Mouse (Mus musculus) embryonic facial prominence, embryonic 13.5 days (tissue): ENCODE measurements at regions not wholly inside any gene's neighbourhood (a gene's known extent, or its start where the extent isn't known, plus 50 kb on each side); places are given as distances from the start of the nearest gene placed in this dataset.
A peak's percentile ranks its signal among the peaks of the same experiment; 100 is the strongest.

ENCODE experiments used
- ATAC-seq: fragments of 200-750 bp; cut with Nextera tagmentation; 2 replicates; pipeline ENCODE4 v1.8.0; 2017; ENCODE audit warnings: low read depth; ENCODE audit not compliant: insufficient number of reproducible peaks, insufficient read depth, low FRiP score, low TSS enrichment
- H3K27ac ChIP-seq: fragments of 300-500 bp; sonication (generic); 2 replicates; pipeline ENCODE4 v1.5.1; 2015; ENCODE audit warnings: moderate library complexity, mild to moderate bottlenecking, inconsistent platforms
- H3K27me3 ChIP-seq: fragments of 300-500 bp; sonication (generic); 2 replicates; pipeline ENCODE4 v1.6.1; 2015; ENCODE audit warnings: mild to moderate bottlenecking, inconsistent platforms
- H3K36me3 ChIP-seq: fragments of 300-500 bp; sonication (generic); 2 replicates; pipeline ENCODE4 v1.6.1; 2015; ENCODE audit warnings: mild to moderate bottlenecking, inconsistent platforms
- H3K4me1 ChIP-seq: fragments of 300-500 bp; sonication (generic); 2 replicates; pipeline ENCODE4 v1.6.1; 2015; ENCODE audit warnings: inconsistent platforms
- H3K4me2 ChIP-seq: fragments of 300-500 bp; sonication (generic); 2 replicates; pipeline ENCODE4 v1.6.1; 2015; ENCODE audit warnings: moderate library complexity, mild to moderate bottlenecking, inconsistent platforms
- H3K4me3 ChIP-seq: fragments of 300-500 bp; sonication (generic); 2 replicates; pipeline ENCODE4 v1.5.1; 2015; ENCODE audit warnings: mild to moderate bottlenecking, inconsistent platforms
- H3K9ac ChIP-seq: fragments of 300-500 bp; sonication (generic); 2 replicates; pipeline ENCODE4 v1.6.1; 2015; ENCODE audit warnings: mild to moderate bottlenecking, inconsistent platforms
- H3K9me3 ChIP-seq: fragments of 300-500 bp; sonication (generic); 2 replicates; pipeline ENCODE4 v1.6.1; 2016; ENCODE audit warnings: inconsistent platforms
- WGBS: fragments of 180-500 bp; shearing (Covaris S2); methylation state at CpG from one replicate; pipeline ENCODE4 v1.1.7; 2015; ENCODE audit warnings: mixed read lengths; 5-methylcytosine and 5-hydroxymethylcytosine counted together

DNA sequence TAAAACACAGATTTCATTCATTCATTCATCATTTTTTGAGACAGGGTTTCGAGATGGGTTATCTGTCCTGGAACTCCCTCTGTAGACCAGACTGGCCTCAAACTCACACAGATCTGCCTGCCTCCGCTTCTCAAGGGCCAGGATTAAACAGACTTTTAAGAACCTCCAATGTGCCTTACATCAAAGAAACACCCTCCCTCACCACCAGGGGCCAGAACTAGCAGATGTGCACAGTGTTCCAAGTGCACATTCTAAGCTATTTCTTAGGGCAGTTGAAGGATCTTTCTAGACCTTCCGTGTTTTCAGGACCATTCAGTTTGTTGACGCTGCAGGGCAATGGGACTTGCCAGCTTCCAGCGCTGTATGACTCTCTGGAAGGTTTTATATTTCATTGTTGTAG, 88.6 kb upstream of the Ado start:
- ATAC-seq = no peak
- Histone ChIP-seq H3K4me2 (no peak overlapping the region), H3K27ac (no peak overlapping the region), H3K36me3 (no peaks in the 10 kb centered on the region), H3K4me3 (no peak overlapping the region), H3K9me3 (no peaks in the 10 kb centered on the region), H3K27me3 (no peaks in the 10 kb centered on the region), H3K4me1 (peaks cover 10% of the 10 kb centered on the region; the same call in 1 of the 2 replicates), H3K9ac (no peak overlapping the region)
- 54% methylated on average over 5 of the region's 5 CpGs for WGBS

DNA sequence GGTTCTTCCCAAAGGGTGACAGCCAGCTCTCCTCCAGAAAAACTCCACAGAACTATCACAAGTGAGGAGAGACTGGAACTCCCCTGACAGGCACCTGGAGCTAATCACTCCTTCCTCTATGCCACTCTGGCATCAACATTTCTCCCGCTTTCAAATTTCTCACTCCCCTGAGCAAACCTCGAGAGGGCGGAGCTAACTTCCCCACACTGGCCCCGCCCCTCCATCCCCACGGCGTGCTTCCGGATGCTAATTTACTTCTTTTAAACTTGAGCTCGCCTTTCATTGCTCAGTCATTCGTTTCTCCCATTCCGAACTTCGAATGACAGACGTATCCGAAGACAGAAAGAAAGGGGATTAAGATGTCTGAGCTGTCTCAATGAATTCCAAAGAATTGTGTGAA, 87.8 kb upstream of the Ado start:
- no peaks in the 10 kb centered on the region for H3K9me3 ChIP-seq
- peak overlapping the region; percentile 52 for H3K4me2 ChIP-seq
- H3K4me1 ChIP-seq = peaks cover 10% of the 10 kb centered on the region; the same call in 1 of the 2 replicates
- no peaks in the 10 kb centered on the region for H3K27me3 ChIP-seq
- H3K4me3 ChIP-seq = peak overlapping the region; percentile 23; the same call in 1 of the 2 replicates
- H3K9ac ChIP-seq = no peak overlapping the region
- H3K27ac ChIP-seq = no peak overlapping the region
- no peaks in the 10 kb centered on the region for H3K36me3 ChIP-seq
- 0 out of 2 replicates have a peak, but pooled peaks have one; percentile 56 for ATAC-seq
- WGBS = under 1% methylated on average over 13 of the region's 13 CpGs

DNA sequence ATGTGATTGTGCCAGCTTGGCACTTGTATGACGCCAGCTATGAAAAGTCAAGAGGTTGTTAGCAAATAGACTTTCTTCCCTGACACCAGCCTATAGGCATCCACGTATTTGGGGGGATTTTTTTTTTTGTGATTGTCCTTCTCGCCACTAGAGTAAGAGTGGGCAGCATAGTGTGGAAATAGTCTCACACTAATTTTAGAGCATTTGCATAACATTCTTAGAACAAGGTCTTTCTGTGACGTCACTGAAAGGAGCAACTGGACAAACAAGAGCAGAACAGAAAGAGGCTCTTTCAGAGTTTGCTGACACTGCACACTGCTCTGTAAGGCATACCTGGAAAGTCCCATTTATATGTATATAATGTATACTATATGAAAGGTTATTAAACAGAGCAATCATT, 86.0 kb upstream of the Ado start:
- ATAC-seq = no peak
- 78% methylated on average over 4 of the region's 4 CpGs for WGBS

DNA sequence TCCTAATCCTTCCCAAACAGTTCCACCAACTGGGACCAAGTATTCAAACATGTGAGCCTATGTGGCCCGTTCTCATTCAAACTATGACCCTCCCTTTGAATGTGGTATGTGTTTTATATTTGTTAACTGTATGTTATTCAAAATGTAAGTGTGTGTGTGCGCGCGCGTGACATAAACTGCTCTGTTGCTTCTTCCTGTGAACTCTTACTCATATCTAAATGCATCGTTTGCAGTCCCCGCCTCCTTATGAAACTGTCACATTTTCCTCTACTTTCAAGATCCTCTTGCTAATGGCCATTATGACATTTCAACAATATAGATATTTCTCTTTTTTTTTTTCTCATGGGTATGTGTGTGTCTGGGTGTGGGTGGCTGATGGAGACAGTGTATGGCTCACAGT, 84.3 kb upstream of the Ado start:
- Histone ChIP-seq H3K4me2 (no peak overlapping the region), H3K27ac (no peak overlapping the region), H3K4me3 (no peak overlapping the region), H3K36me3 (no peaks in the 10 kb centered on the region), H3K9me3 (no peaks in the 10 kb centered on the region), H3K27me3 (no peaks in the 10 kb centered on the region), H3K9ac (no peak overlapping the region), H3K4me1 (peaks cover 10% of the 10 kb centered on the region; the same call in 1 of the 2 replicates)
- no peak for ATAC-seq
- 97% methylated on average over 7 of the region's 7 CpGs for WGBS

More for the DNA sequence above, 86.0 kb upstream of the Ado start:
- H3K9ac ChIP-seq = no peak overlapping the region
- H3K9me3 ChIP-seq = no peaks in the 10 kb centered on the region
- no peak overlapping the region for H3K4me2 ChIP-seq
- no peaks in the 10 kb centered on the region for H3K36me3 ChIP-seq
- peaks cover 10% of the 10 kb centered on the region; the same call in 1 of the 2 replicates for H3K4me1 ChIP-seq
- H3K27ac ChIP-seq = no peak overlapping the region
- H3K4me3 ChIP-seq = no peak overlapping the region
- no peaks in the 10 kb centered on the region for H3K27me3 ChIP-seq

DNA sequence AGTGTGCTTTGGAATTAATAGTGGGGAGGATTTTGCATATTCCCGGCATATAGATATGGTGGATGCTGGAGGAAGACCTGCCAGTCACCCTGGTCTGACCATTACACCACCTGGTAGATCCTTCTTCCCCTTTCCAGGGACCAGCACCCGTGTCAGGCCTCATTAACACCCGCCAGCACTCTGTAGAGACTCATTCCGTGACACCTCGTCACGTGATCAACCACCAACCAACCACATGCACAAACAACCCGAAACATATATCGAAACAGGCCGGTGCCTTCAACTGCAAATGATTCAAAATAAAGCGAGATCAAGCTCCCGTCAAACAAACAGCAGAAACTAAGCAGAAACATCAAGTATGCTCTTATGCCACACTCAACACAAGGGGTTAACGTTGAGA, 74.6 kb upstream of the Ado start:
- H3K36me3 ChIP-seq = no peaks in the 10 kb centered on the region
- no peaks in the 10 kb centered on the region for H3K27me3 ChIP-seq
- H3K9ac ChIP-seq = no peak overlapping the region
- no peaks in the 10 kb centered on the region for H3K4me1 ChIP-seq
- H3K27ac ChIP-seq = no peak overlapping the region
- no peaks in the 10 kb centered on the region for H3K9me3 ChIP-seq
- no peak overlapping the region for H3K4me3 ChIP-seq
- H3K4me2 ChIP-seq = no peak overlapping the region
- ATAC-seq = no peak
- WGBS = 84% methylated on average over 12 of the region's 12 CpGs

DNA sequence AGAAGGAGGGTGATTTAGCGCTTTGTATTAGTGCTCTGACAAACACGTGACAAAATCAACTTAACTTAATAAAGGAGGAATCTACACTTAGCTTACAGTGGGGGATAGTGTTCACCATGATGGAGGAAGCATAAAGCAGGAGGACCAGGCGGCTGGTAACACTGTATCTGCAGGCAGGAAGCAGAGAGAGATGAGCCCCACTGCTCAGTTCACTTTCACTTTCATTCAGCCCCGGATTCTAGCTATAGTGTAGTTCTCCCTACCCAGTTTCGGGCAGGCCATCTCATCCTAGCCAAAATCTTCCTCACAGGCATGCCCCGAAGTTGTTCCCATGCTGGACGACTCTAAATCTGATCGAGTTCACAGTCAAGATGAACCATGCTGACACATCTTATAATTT, 71.3 kb upstream of the Ado start:
- H3K27me3 ChIP-seq = no peaks in the 10 kb centered on the region
- no peak overlapping the region for H3K4me3 ChIP-seq
- H3K36me3 ChIP-seq = no peaks in the 10 kb centered on the region
- 82% methylated on average over 8 of the region's 8 CpGs for WGBS
- H3K4me1 ChIP-seq = no peaks in the 10 kb centered on the region
- no peak overlapping the region for H3K9ac ChIP-seq
- H3K4me2 ChIP-seq = no peak overlapping the region
- H3K27ac ChIP-seq = no peak overlapping the region
- H3K9me3 ChIP-seq = no peaks in the 10 kb centered on the region
- ATAC-seq = no peak

DNA sequence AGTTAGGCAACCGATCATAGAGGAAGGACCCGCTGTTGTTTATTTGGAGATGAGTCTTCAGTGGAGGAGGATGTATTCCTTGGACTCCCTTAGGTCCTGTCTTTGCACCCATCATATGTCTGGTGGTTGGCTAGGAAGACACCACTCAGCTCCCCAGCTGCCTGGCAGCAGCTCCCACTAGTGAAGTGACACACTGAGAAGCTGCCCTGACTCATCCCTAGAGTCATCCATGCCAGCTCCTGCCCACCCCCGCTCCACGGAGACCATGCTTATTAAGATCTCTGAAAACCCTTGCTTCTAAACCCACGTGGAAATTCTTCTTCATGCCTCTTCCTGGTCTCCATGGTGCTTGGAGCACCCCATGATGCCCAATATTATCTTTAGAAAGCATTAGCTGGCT, 69.4 kb upstream of the Ado start:
- ATAC-seq = no peak
- Histone ChIP-seq H3K4me3 (no peak overlapping the region), H3K9ac (no peak overlapping the region), H3K36me3 (no peaks in the 10 kb centered on the region), H3K9me3 (no peaks in the 10 kb centered on the region), H3K4me1 (no peaks in the 10 kb centered on the region), H3K4me2 (no peak overlapping the region), H3K27ac (no peak overlapping the region), H3K27me3 (no peaks in the 10 kb centered on the region)
- WGBS = 78% methylated on average over 5 of the region's 5 CpGs

DNA sequence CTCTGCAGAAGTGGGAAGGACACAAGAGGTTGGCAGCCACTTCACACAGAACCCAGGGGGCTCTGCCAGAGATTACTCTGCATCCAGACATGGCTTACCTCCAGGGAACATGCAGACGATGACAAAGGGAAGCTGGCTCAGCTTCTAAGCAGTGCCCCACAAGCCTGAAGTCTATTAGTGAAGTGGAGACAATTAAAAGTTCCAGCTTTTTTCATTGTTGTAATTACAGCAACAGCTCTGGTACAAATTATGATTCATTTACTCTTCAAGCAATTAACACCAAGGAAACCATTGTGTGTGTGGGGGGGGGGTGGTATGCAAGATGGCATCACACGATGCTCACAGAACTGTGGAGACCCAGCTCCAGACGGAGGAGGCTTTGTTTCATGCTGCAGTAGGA, 66.3 kb upstream of the Ado start:
- Histone ChIP-seq H3K4me2 (no peak overlapping the region), H3K27ac (no peak overlapping the region), H3K4me3 (no peak overlapping the region), H3K36me3 (no peaks in the 10 kb centered on the region), H3K9me3 (no peaks in the 10 kb centered on the region), H3K9ac (no peak overlapping the region), H3K4me1 (no peaks in the 10 kb centered on the region), H3K27me3 (no peaks in the 10 kb centered on the region)
- ATAC-seq = no peak
- 65% methylated on average over 3 of the region's 3 CpGs for WGBS

DNA sequence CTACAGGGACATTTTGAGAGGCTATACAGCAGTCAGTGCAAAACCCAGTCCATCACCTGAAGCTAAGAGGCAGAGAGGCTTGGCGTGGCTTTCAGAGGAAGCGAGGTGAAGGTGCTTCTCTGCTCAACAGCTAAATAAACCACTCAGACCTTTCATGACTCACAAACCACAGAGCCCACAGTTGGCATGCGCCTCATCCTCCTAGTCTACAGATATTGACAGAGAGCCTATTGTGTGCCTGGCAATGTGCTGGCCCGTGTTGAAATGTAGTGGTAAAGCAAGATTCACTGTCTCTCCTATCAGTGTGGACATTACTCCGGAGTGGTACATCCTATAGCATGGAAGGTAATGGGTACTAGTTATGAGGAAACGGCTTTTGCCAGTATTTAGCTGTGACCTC, 61.9 kb upstream of the Ado start:
- Histone ChIP-seq H3K4me2 (no peak overlapping the region), H3K36me3 (no peaks in the 10 kb centered on the region), H3K9me3 (no peaks in the 10 kb centered on the region), H3K4me3 (no peak overlapping the region), H3K4me1 (no peaks in the 10 kb centered on the region), H3K27ac (no peak overlapping the region), H3K27me3 (no peaks in the 10 kb centered on the region), H3K9ac (no peak overlapping the region)
- no peak for ATAC-seq
- 83% methylated on average over 6 of the region's 6 CpGs for WGBS

DNA sequence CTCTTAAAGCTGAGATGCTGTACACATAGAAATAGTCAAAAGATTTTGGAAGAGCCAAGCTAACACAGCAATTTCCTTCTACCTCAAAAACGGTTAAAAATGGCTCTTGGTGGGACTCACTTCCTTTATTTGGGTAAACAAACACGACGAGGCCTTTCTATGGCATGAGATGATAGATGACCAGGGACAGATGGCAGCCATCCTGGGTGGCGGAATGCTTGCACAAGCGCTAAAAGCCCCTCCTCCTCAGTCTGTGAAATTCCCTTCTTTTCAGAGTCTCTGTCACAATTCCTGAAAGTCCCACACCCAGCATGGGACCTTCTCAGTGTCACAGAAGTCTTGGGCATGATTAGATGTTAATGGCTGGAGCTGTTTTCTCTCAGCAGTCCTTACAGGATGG, 59.3 kb upstream of the Ado start:
- H3K27ac ChIP-seq = no peak overlapping the region
- H3K4me2 ChIP-seq = no peak overlapping the region
- H3K4me1 ChIP-seq = no peaks in the 10 kb centered on the region
- no peaks in the 10 kb centered on the region for H3K9me3 ChIP-seq
- 73% methylated on average over 5 of the region's 5 CpGs for WGBS
- H3K4me3 ChIP-seq = no peak overlapping the region
- no peak overlapping the region for H3K9ac ChIP-seq
- no peaks in the 10 kb centered on the region for H3K27me3 ChIP-seq
- no peaks in the 10 kb centered on the region for H3K36me3 ChIP-seq
- no peak for ATAC-seq

DNA sequence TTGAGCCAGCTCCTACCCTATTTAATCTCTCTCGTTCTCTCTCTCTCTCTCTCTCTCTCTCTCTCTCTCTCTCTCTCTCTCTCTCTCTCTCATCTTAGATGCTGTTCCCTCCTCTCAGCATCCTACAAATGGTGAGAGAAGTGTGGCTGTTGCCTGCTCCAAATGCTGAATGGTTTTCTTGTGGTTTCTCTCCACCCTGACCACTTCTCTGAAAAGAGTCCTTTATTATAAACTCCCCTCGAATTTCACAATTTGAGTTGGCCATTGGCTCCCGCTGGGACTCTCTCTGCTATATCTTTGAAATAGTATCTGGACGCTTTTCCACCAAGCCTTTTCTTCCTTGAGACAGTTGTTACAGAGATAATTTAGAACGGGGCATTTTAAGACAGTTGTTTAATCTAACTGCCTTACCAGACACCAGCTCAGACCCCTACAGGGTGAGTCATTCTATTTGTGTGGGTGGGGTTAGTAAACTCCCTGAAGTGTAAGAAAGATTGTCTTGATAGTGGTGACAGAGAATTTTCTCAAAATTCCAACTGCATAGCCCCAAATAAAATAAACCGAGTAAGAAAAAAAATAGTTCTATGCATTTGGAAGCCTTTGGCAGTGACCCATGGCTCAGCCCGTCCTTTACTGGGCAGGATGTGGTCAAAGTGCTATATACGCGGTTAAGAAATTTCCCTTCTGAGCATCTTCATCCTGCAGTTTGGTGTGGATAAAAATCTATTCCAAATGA, 58.7 kb upstream of the Ado start:
- Histone ChIP-seq H3K27me3 (no peaks in the 10 kb centered on the region), H3K27ac (no peak overlapping the region), H3K9ac (no peak overlapping the region), H3K4me1 (no peaks in the 10 kb centered on the region), H3K4me3 (no peak overlapping the region), H3K4me2 (no peak overlapping the region), H3K36me3 (no peaks in the 10 kb centered on the region), H3K9me3 (no peaks in the 10 kb centered on the region)
- WGBS = 62% methylated on average over 9 of the region's 9 CpGs
- no peak for ATAC-seq

DNA sequence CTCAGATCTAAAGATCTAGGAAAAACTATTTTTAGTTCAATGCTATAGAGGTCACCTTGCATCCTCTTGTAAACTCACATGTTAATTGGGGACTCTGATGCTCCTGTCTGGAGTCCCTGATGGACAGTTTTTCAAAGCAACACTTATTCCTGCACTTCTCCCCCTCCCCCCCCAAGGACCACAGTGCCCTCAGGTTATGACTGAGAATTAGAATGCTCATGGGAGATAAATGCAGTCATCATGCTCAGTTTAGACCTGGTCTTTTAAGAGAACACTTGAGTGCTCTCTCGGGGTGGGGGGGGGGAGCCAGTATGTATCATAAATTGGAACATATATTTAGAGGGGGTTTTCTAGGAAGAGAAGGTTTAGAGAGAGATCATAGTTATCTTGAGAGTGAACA, 58.0 kb upstream of the Ado start:
- no peak overlapping the region for H3K4me3 ChIP-seq
- WGBS = 74% methylated on average over 1 of the region's 1 CpGs
- no peak overlapping the region for H3K4me2 ChIP-seq
- H3K4me1 ChIP-seq = no peaks in the 10 kb centered on the region
- no peak overlapping the region for H3K9ac ChIP-seq
- H3K9me3 ChIP-seq = no peaks in the 10 kb centered on the region
- H3K27me3 ChIP-seq = no peaks in the 10 kb centered on the region
- no peak for ATAC-seq
- no peaks in the 10 kb centered on the region for H3K36me3 ChIP-seq
- H3K27ac ChIP-seq = no peak overlapping the region
